36 mouse cellular contexts compared by ENCODE assay signal in genomic region chr16:91100484-91100883, GRCm38 (mm10). TPM values are rescaled to one million over a fixed set of nuclear protein-coding genes. Genes with fewer than 3 reads are reported as not detected.
"Had no signal": no experiment of that assay in that cellular context is flagged by ENCODE, and none has a peak within 500 bp of the region (broad histone marks: within the 10 kb centered on the region; RNA-seq: fewer than 3 reads in every experiment).

No protein-coding gene starts in this region.

- H3K27me3 ChIP-seq: limb, embryonic 15.5 days had no signal

- H3K9me3 ChIP-seq: limb, embryonic 10.5 days; limb, embryonic 12.5 days; limb, embryonic 13.5 days; limb, embryonic 15.5 days; liver, embryonic 12.5 days; liver, embryonic 13.5 days; liver, embryonic 15.5 days; lung, embryonic 15.5 days; megakaryocyte, embryonic 14.5 days; midbrain, embryonic 10.5 days; midbrain, embryonic 12.5 days; midbrain, embryonic 13.5 days; midbrain, embryonic 15.5 days had no signal

- H3K4me3 ChIP-seq: limb, embryonic 10.5 days; limb, embryonic 12.5 days; limb, embryonic 13.5 days; limb, embryonic 15.5 days; liver, embryonic 12.5 days; liver, embryonic 13.5 days; liver, embryonic 15.5 days; lung, embryonic 15.5 days; megakaryocyte, embryonic 14.5 days; midbrain, embryonic 10.5 days; midbrain, embryonic 12.5 days; midbrain, embryonic 13.5 days; midbrain, embryonic 15.5 days; myocyte had no signal

- H3K36me3 ChIP-seq: limb, embryonic 10.5 days; limb, embryonic 12.5 days; limb, embryonic 13.5 days; limb, embryonic 15.5 days; liver, embryonic 12.5 days; liver, embryonic 13.5 days; liver, embryonic 15.5 days; lung, embryonic 15.5 days; midbrain, embryonic 10.5 days; midbrain, embryonic 12.5 days; midbrain, embryonic 13.5 days; midbrain, embryonic 15.5 days had no signal

- H3K9ac ChIP-seq: limb, embryonic 12.5 days; limb, embryonic 13.5 days; limb, embryonic 15.5 days; liver, embryonic 12.5 days; liver, embryonic 13.5 days; liver, embryonic 14.5 days; liver, embryonic 15.5 days; liver, postnatal 0 days; lung, embryonic 14.5 days; lung, embryonic 15.5 days; midbrain, embryonic 12.5 days; midbrain, embryonic 13.5 days; midbrain, embryonic 15.5 days had no signal

- ATAC-seq: liver, embryonic 12.5 days; liver, postnatal 0 days; lung, postnatal 0 days; midbrain, embryonic 15.5 days; midbrain, embryonic 16.5 days had no signal

- H3K27ac ChIP-seq: limb, embryonic 10.5 days; limb, embryonic 12.5 days; limb, embryonic 13.5 days; limb, embryonic 15.5 days; liver, embryonic 12.5 days; liver, embryonic 13.5 days; liver, embryonic 14.5 days; liver, embryonic 15.5 days; lung, embryonic 15.5 days; macrophage; midbrain, embryonic 10.5 days; midbrain, embryonic 12.5 days; midbrain, embryonic 13.5 days; midbrain, embryonic 15.5 days had no signal

- H3K4me1 ChIP-seq: limb, embryonic 10.5 days; limb, embryonic 13.5 days; limb, embryonic 15.5 days; liver, embryonic 12.5 days; liver, embryonic 13.5 days; liver, embryonic 15.5 days; lung, embryonic 15.5 days had no signal

- DNase-seq: left cerebral cortex, postnatal 4 days; liver, embryonic 13.5 days; liver, postnatal 0 days; lung, adult 18-20 months; lung, adult 2 months; lung, embryonic 14.5 days; lung, postnatal 10 days; lung, postnatal 14 days; lung, postnatal 36 days; lung, postnatal 4 days; midbrain, embryonic 14.5 days had no signal

- H3K4me2 ChIP-seq: limb, embryonic 12.5 days; limb, embryonic 13.5 days; limb, embryonic 15.5 days; liver, embryonic 11.5 days; liver, embryonic 12.5 days; liver, embryonic 13.5 days; liver, embryonic 15.5 days; lung, embryonic 14.5 days; lung, embryonic 15.5 days; midbrain, embryonic 15.5 days had no signal

RNA-seq across cellular contexts. Expression of gene 4932438H23Rik, which starts 5.6 kb away (rescaled TPM):
- total RNA-seq: liver, adult 2 months; megakaryocyte progenitor cell, adult 5-6 weeks; megakaryocyte-erythroid progenitor cell, adult 5-6 weeks; monocyte, adult 5-6 weeks had no signal
- polyA plus RNA-seq: limb, embryonic 10.5 days; limb, embryonic 11.5 days; limb, embryonic 12.5 days; liver, adult 2 months; liver, embryonic 11.5 days; liver, embryonic 12.5 days; liver, embryonic 13.5 days; liver, embryonic 14.5 days; liver, embryonic 15.5 days; liver, embryonic 16.5 days; liver, postnatal 0 days; midbrain, embryonic 10.5 days; midbrain, embryonic 11.5 days had no signal
